ENCODE assay signal across 33 mouse cellular contexts in genomic region chr11:72228513-72228912, GRCm38 (mm10). TPM values are rescaled to one million over a fixed set of nuclear protein-coding genes. Genes with fewer than 3 reads are reported as not detected.
"Had no signal": no experiment of that assay in that cellular context is flagged by ENCODE, and none has a peak within 500 bp of the region (broad histone marks: within the 10 kb centered on the region; RNA-seq: fewer than 3 reads in every experiment).

No protein-coding gene starts in this region.

- H3K36me3 ChIP-seq: embryonic facial prominence, embryonic 10.5 days; embryonic facial prominence, embryonic 12.5 days; embryonic facial prominence, embryonic 13.5 days; embryonic facial prominence, embryonic 15.5 days; forebrain, embryonic 10.5 days; forebrain, embryonic 12.5 days; forebrain, embryonic 15.5 days had no signal

- H3K27me3 ChIP-seq: embryonic facial prominence, embryonic 12.5 days; embryonic facial prominence, embryonic 13.5 days; embryonic facial prominence, embryonic 15.5 days; forebrain, embryonic 15.5 days had no signal

- H3K4me1 ChIP-seq: embryonic facial prominence, embryonic 12.5 days; embryonic facial prominence, embryonic 15.5 days had no signal

- DNase-seq: cerebellum, adult 18-20 months; cerebellum, adult 2 months; cerebellum, adult 8-10 months; cerebellum, adult 9-10 months; cerebellum, adult 9-11 months; cerebellum, postnatal 14 days; cerebellum, postnatal 25 days; cerebellum, postnatal 36 days; embryo, embryonic 11 days; forebrain, postnatal 0 days; gastrocnemius, adult 2 months; gastrocnemius, postnatal 10 days; gastrocnemius, postnatal 14 days; gastrocnemius, postnatal 25 days; gastrocnemius, postnatal 36 days; heart, adult 18-20 months; heart, adult 2 months had no signal

- ATAC-seq: forebrain, embryonic 13.5 days; forebrain, embryonic 15.5 days; forebrain, embryonic 16.5 days; forebrain, postnatal 0 days had no signal

- H3K4me3 ChIP-seq: embryonic facial prominence, embryonic 10.5 days; embryonic facial prominence, embryonic 12.5 days; embryonic facial prominence, embryonic 13.5 days; embryonic facial prominence, embryonic 15.5 days; erythroblast, embryonic 14.5 days; forebrain, embryonic 10.5 days; forebrain, embryonic 12.5 days; forebrain, embryonic 13.5 days; forebrain, embryonic 15.5 days; gastrocnemius, adult 2 months; heart, adult 2 months had no signal

- H3K27ac ChIP-seq: embryonic facial prominence, embryonic 10.5 days; embryonic facial prominence, embryonic 12.5 days; embryonic facial prominence, embryonic 13.5 days; embryonic facial prominence, embryonic 15.5 days; forebrain, embryonic 10.5 days; forebrain, embryonic 12.5 days; forebrain, embryonic 13.5 days; forebrain, embryonic 15.5 days; gastrocnemius, adult 2 months; heart, adult 2 months had no signal

- H3K4me2 ChIP-seq: embryonic facial prominence, embryonic 12.5 days; embryonic facial prominence, embryonic 13.5 days; embryonic facial prominence, embryonic 15.5 days; forebrain, embryonic 12.5 days; forebrain, embryonic 13.5 days; forebrain, embryonic 15.5 days had no signal

- H3K9me3 ChIP-seq: embryonic facial prominence, embryonic 10.5 days; embryonic facial prominence, embryonic 12.5 days; embryonic facial prominence, embryonic 13.5 days; embryonic facial prominence, embryonic 15.5 days; forebrain, embryonic 10.5 days; forebrain, embryonic 12.5 days; forebrain, embryonic 13.5 days; forebrain, embryonic 15.5 days had no signal

- H3K9ac ChIP-seq: embryonic facial prominence, embryonic 12.5 days; embryonic facial prominence, embryonic 13.5 days; embryonic facial prominence, embryonic 15.5 days; forebrain, embryonic 12.5 days; forebrain, embryonic 13.5 days; forebrain, embryonic 15.5 days; forebrain, postnatal 0 days had no signal

RNA-seq across cellular contexts. Expression of gene Slc13a5, which starts 38.5 kb away (rescaled TPM):
- total RNA-seq: common myeloid progenitor, adult 5-6 weeks; gastrocnemius, adult 18-20 months; gastrocnemius, adult 2 months; gastrocnemius, adult 8-10 months; gastrocnemius, postnatal 36 days; granulocyte monocyte progenitor cell, adult 5-6 weeks; heart, adult 18-20 months; heart, adult 2 months; heart, adult 8-10 months had no signal
- polyA plus RNA-seq: embryonic facial prominence, embryonic 11.5 days; erythroblast, embryonic 14.5 days; forebrain, embryonic 10.5 days; forebrain, embryonic 12.5 days had no signal
